Mouse (Mus musculus) lung, adult 18-20 months (tissue): Measurements from ENCODE around the gene Casp8.
"Not testable (repeated sequence)": the region's sequence is repeated elsewhere in the genome, so short reads cannot be mapped to it uniquely, and the experiment has no call there.

Experiments
- DNase-seq, 2 experiments: peaks; one replicate each; pipeline ENCODE4 v3.0.0; 2022; ENCODE audit warnings: mixed read lengths in 2 of 2

Casp8 gene

GRCm38 (mm10) chr1:58795291-58796058, at the start of gene Casp8:
Gene Casp8, plus strand, starts transcription at chr1:58795374.
- DNase-seq, result peak; percentile 78 to 81

DNA sequence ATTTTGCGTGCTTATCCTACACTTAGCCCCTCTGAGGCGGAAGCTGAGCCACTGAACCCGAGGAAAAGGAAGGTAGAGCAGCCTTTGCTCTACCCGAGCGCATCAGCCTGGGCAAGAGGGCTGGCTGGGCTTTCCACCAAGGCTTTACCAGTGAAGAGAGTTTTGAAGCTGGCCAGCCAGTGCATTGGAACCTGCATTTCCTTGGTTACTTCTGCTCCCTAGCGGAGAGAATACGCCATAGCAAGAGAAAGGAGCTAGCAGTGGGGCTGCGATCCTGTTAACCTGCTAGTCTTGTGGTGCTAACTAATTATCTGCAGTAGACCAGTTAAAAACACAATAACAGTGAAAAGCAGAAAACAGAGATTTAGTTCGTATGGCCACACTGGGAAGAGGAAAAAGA, 48.3 kb upstream of the Casp8 start:
- DNase-seq, result peak in 1 of 2 experiments; percentile 49

DNA sequence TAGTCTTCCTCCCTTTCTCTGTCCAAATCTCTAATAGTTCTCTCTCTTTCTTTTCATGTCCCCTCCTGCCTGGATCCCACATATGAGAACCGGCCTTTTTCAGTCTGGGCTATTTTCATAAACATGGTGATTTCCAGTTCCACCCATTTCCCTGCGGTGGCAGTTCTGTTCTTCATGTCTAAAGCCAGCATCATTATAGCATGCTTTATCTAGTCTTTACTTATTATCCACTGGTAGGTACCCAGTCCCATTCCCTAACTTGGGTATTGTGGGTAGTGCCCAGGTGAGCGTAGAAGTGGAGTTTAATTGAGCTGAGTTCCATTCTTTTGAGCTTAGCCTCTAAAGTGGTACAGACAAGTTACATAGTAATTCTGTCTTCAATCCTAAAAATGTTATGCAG, 35.7 kb upstream of the Casp8 start:
- DNase-seq, result no peak

DNA sequence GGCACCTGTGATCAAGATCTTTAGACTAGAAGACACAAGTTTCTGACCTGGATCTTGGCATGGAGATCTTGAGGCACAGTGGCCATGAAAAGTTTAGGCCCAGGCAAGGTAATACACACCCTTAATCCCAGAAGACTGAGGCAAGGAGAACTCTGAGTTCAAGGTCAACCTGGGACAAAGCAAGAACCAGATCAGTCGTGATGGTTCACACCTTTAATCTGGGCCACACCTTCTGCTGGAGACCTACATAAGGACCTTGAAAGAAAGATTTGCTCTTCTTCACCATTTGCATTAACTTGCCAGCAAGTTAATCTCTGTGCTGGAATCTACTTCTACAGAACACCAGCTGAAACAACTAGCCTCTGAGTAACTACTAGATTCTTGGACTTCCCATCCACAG, 34.6 kb upstream of the Casp8 start:
- DNase-seq, result no peak

- peak; percentile 38 to 61 for DNase-seq
Measured at GRCm38 (mm10) chr1:58761391-58762275, 33.5 kb upstream of the Casp8 start.

GRCm38 (mm10) chr1:58762576-58762975, 32.6 kb upstream of the Casp8 start:
- no peak for DNase-seq

DNA sequence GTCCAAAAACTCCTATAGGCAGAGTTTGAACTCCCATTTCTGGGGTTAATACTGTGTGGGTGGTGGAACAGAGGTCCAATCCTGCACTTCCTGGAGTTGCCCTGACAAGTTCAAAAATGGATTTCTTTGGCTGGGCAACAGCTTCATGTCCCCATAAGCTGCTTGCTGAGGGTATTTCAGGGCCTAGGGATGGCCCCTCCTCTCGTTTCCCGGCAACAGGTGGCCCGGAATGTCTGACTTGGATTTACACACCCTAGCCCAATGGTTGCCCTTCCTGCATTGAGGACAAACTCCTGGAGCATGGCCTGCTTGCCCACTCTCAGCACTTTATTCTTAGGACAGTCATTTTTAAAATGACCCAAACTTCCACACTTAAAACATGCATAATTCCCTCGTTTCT, 28.7 kb upstream of the Casp8 start:
- DNase-seq, result not testable (repeated sequence)

GRCm38 (mm10) chr1:58769136-58769535, 26.0 kb upstream of the Casp8 start:
- no peak for DNase-seq

- no peak for DNase-seq
Measured at GRCm38 (mm10) chr1:58769701-58770100, 25.5 kb upstream of the Casp8 start.

DNA sequence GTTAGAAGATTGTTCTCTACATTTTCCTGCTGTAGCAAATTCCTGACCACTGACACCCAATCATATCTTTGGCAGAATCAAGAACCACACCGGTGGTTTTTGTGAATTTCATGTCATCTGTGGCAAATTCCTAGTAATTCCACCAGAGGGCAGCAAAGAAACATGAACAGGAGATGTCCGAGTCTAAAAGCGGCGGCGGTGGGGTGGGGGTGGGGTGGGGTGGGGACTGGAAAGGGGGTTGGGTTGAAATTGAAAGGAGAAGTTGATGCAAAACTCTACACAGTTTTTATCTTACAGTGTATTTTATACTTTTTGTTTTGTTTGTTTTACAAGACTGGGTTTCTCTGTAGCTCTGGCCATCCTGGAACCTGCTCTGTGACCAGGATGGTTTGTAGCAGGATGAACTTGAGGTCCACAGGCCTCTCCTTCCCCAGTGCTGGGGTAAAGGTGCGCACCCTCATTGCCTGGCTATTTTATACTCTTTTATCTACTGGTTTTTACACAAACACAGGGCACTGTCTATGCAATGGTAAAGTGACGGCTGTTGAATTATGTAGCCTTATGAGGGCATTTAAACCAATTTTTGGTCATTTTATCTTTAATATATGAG, 25.0 kb upstream of the Casp8 start:
- peak in 1 of 2 experiments; percentile 58 for DNase-seq

- no peak for DNase-seq
Measured at GRCm38 (mm10) chr1:58772084-58772483, 23.1 kb upstream of the Casp8 start.

DNA sequence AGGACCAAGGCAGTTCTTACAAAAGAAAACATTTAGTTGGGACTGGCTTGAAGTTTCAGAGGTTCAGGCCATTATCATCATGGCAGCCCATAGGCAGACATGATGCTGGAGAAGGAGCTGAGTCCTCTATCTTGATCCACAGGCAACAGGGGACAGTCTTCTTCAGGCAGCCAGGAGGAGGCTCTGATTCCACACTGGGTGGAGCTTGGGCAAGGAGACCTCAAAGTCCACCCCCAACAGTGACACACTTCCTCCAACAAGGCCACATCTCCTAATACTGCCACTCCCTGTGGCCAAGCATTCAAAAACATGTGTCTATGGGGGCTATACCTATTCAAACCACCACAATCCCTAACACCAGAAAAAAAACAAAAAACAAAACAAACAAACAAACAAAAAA, 21.9 kb upstream of the Casp8 start:
- no peak for DNase-seq

DNA sequence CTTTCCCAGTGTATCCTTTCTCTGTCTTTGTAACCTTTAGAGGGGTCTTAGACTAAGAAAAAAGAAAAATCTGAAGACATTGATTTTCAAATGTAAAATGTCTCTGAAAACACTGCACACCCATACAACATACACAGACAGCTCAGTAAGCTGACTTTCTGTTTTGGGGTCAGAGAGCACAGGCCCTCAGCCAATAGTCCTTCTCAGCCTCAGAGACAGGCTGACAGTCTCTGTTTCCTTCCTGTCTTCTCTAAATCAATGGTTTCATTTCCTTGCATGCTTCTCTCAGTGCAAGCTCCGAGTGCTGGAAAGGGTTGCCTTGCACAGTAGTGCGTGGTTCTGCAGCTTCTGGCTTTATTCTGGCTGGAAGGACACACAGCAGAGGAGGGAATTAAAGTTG, 21.3 kb upstream of the Casp8 start:
- no peak for DNase-seq

DNA sequence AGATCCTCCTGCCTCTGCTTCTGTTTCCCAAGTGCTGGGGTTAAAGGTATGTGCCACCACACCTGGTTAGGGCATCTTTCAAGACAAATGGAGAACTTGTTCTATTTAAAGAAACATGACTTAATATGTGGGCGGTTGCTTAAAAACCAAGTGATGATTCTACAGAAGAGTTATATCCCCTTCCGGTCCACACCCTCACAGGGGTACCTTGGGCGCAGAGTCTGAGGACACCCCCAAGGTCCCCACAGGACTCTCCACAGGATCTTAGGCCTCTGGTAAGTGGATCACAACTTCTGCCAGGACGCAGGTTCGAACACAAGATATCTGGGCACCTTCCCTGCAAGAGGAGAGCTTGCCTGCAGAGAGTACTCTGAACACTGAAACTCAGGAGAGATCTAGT, 19.8 kb upstream of the Casp8 start:
- no peak for DNase-seq

DNA sequence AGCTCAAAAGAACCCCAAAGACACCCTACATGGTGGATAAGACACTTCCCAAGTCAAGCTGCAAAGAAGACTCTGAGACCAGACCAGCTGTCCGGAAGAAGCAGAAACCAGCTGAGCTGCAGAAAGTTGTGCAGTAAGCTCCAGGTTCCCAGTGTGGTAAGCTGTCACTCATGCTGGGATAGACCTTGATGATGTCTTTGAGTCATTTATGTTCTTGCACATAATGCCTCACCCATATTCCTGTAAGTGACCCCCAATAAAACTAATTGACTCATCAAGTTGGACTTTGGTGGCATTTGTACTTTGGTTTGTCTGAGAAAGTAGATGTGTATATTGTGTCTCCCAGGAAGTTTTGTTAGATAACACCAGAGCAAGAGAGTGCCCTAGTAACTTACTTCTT, 17.6 kb upstream of the Casp8 start:
- no peak for DNase-seq

DNA sequence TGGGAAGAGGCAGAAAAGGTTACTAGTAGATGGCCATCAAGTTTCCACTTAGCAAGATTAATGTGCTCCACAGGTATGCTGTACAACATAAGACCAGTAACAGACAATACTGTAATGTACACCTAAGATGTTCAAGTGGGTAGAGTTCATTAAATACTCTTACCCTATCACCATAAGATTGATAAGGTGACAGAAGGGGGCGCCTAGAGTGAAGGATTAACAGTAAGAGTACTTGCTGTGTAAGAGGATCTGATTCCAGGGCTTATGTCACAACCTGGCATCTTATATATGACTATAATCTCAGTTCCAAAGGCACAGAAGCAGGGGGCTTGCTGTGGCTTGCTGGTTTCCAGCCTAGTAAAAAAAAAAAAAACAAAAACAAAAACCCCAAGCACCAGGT, 16.9 kb upstream of the Casp8 start:
- DNase-seq, result no peak

- no peak for DNase-seq
Measured at GRCm38 (mm10) chr1:58786276-58786675, 8.9 kb upstream of the Casp8 start.

- no peak for DNase-seq
Measured at GRCm38 (mm10) chr1:58788410-58788809, 6.8 kb upstream of the Casp8 start.

DNA sequence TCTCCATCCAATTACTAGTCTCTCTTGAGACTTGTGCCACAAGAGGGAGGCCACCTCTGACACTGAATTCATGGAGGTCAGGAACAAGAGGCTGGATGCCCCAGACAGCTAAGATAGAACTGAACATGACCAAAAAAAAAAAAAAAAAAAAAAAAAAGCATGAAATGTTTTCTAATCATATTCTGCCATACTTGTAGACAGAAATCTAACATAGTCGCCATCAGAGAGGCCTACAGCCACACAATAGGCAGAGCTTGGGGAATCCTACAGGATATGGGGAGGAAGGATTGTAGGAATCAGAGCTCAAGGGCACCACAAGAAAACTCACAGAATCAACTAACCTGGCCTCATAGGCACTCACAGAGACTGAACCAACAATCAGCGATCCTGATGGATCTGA, 469 bp upstream of the Casp8 start:
- no peak for DNase-seq

GRCm38 (mm10) chr1:58796059-58796363, 837 bp downstream of the Casp8 start:
- no peak for DNase-seq

GRCm38 (mm10) chr1:58796853-58797252, 1.7 kb downstream of the Casp8 start:
- no peak for DNase-seq

DNA sequence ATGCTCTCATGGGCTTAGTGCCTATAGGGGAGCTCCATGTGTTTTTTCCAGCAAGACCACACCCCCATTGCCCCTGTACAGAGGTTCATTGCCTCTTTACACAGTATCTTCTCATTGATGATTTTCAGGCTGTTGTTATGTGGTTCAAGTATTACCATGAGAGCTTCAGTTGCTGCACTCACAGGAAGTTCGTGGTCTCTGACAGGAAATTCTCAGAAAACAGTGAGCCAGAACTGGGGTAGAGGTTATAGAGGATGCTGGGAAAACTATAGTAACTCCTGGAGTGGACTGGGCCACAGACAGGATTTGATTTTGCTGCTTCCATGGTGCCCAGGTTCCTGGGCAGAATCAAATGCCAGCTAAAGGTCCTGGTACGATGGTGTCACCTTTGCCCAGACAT, 2.2 kb downstream of the Casp8 start:
- DNase-seq, result peak in 1 of 2 experiments; percentile 21

DNA sequence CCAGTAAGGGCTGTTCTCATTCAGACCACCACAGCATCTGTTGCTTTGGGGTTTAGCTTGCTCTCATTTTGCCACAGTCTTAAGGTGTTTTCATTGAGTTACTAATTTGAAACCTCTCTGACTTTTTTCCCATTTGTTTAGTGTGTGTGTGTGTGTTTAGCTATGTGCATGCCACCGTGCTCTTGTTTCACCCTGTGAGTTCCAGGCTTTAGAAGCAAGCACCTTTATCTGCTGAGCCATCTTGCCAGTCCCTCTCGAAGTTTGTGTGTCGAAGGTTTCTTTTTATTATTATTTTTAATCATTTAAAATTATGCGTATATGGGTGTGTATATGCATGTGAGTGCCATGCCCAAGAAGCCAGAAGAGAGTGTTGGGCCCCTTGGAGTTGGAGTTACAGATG, 3.7 kb downstream of the Casp8 start:
- no peak for DNase-seq

DNA sequence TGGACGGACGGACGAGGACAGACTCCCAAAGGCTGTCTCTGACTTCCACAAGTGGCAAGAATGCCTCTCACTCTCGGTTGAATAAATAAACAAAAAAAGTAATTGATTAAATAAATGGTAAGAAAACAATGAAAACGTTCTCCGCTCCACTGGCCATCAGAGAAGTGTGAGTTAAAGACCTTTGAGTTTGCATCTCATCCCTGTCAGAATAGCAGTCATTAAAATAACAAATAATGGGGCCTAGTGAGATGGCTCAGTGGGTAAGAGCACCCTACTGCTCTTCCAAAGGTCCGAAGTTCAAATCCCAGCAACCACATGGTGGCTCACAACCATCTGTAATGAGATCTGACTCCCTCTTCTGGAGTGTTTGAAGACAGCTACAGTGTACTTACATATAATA, 5.5 kb downstream of the Casp8 start:
- not testable (repeated sequence) for DNase-seq
